Mouse (Mus musculus): Measurements from ENCODE around the gene Atxn2. TPM values are rescaled to one million over a fixed set of nuclear protein-coding genes. Genes with fewer than 3 reads are reported as not detected.

The Atxn2 gene
- total and polyA plus RNA-seq, 2 experiments, result 58.5 to 92.8 TPM

DNA sequence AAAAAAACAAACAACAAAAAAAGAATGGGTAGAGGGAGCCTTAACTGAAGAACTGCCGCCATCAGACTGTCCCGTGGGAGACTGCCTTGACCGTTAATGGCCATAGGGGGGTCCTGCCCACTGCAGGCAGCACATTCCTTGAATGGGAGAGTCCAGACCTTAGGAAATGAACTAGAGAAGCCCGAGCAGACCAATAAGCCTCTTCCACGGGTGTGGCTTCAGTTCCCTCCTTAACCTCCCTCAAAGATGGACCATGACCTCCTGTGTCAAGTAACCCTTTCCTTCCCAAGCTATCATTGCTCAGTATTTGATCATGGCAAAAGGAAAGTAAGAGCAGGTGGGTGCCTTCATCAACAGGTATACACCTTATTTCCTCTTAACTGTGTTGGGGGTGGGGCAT, 150.8 kb downstream of the Atxn2 start:
- H3K9ac ChIP-seq (ENCODE audit: low read depth, low read length), result no peak overlapping the region
- no peaks in the 10 kb centered on the region for H3K27me3 ChIP-seq (ENCODE audit: control insufficient read depth, insufficient read depth, low read length)
- no peak for DNase-seq (ENCODE audit: extremely low read depth, low read depth, low spot score)
- no peak overlapping the region for H3K4me3 ChIP-seq (ENCODE audit: insufficient read depth, low read depth, low read length)
- no peak overlapping the region for H3K27ac ChIP-seq (replicated peaks; ENCODE audit: insufficient read depth, low read depth, low read length)
- peaks cover 2% of the 10 kb centered on the region for H3K4me1 ChIP-seq (ENCODE audit: control insufficient read depth, insufficient read depth, low read length)
- H3K79me2 ChIP-seq (ENCODE audit: control insufficient read depth, insufficient read depth, low read length), result no peaks in the 10 kb centered on the region
- no peak for TF ChIP-seq POLR2A (IDR thresholded peaks at IDR 0.05; ENCODE audit: extremely low read depth, insufficient read depth, low read length)
- TF ChIP-seq CTCF (IDR thresholded peaks at IDR 0.05; ENCODE audit: low read depth, low read length), result no peak
- no peaks in the 10 kb centered on the region for H3K36me3 ChIP-seq (ENCODE audit: control insufficient read depth, insufficient read depth, low read length)
- 68% methylated on average over 5 of the region's 5 CpGs for WGBS

- Histone ChIP-seq H3K9ac (ENCODE audit: low read depth, low read length) (no peak overlapping the region), H3K36me3 (ENCODE audit: control insufficient read depth, insufficient read depth, low read length) (no peaks in the 10 kb centered on the region), H3K27me3 (ENCODE audit: control insufficient read depth, insufficient read depth, low read length) (no peaks in the 10 kb centered on the region), H3K4me3 (ENCODE audit: insufficient read depth, low read depth, low read length) (no peak overlapping the region), H3K4me1 (ENCODE audit: control insufficient read depth, insufficient read depth, low read length) (no peaks in the 10 kb centered on the region), H3K79me2 (ENCODE audit: control insufficient read depth, insufficient read depth, low read length) (no peaks in the 10 kb centered on the region), H3K27ac (replicated peaks; ENCODE audit: insufficient read depth, low read depth, low read length) (no peak overlapping the region)
- WGBS, result 56% methylated on average over 9 of the region's 11 CpGs
- DNase-seq (ENCODE audit: extremely low read depth, low read depth, low spot score), result no peak
- TF ChIP-seq CTCF (IDR thresholded peaks at IDR 0.05; ENCODE audit: low read depth, low read length) (no peak), POLR2A (IDR thresholded peaks at IDR 0.05; ENCODE audit: extremely low read depth, insufficient read depth, low read length) (no peak)
These were observed 153.2 kb downstream of the Atxn2 start for GRCm38 (mm10) chr5:121864330-121864729.

Other genes with a start within 250 kb of the Atxn2 start
- not detected in 2 replicates for gene Adam1b, start 207.9 kb upstream of the Atxn2 start, total RNA-seq (2014; rRNA removed)
- not detected in 2 replicates for gene Adam1b, start 207.9 kb upstream of the Atxn2 start, polyA plus RNA-seq (2012; rRNA removed)
- gene Adam1a, start 165.9 kb upstream of the Atxn2 start, total RNA-seq (2014; rRNA removed), result 2.5 and 2.8 TPM in 2 replicates
- 0.85 and 1.4 TPM in 2 replicates for gene Adam1a, start 165.9 kb upstream of the Atxn2 start, polyA plus RNA-seq (2012; rRNA removed)
- 0.09 TPM in 1 of 2 replicates, not detected in the other for gene Gm42878, start 165.9 kb upstream of the Atxn2 start, total RNA-seq (2014; rRNA removed)
- not detected in 2 replicates for gene Gm42878, start 165.9 kb upstream of the Atxn2 start, polyA plus RNA-seq (2012; rRNA removed)
- 39.0 and 40.1 TPM in 2 replicates for gene Mapkapk5, start 165.4 kb upstream of the Atxn2 start, total RNA-seq (2014; rRNA removed)
- gene Mapkapk5, start 165.4 kb upstream of the Atxn2 start, polyA plus RNA-seq (2012; rRNA removed), result 16.8 and 21.7 TPM in 2 replicates
- gene Aldh2, start 117.5 kb upstream of the Atxn2 start, total RNA-seq (2014; rRNA removed), result 1,488 and 1,502 TPM in 2 replicates
- 3,750 and 4,351 TPM in 2 replicates for gene Aldh2, start 117.5 kb upstream of the Atxn2 start, polyA plus RNA-seq (2012; rRNA removed)
- gene Acad12, start 92.4 kb upstream of the Atxn2 start, total RNA-seq (2014; rRNA removed), result 9.6 and 14.4 TPM in 2 replicates
- gene Acad12, start 92.4 kb upstream of the Atxn2 start, polyA plus RNA-seq (2012; rRNA removed), result 9.1 and 10.1 TPM in 2 replicates
- 19.6 and 23.5 TPM in 2 replicates for gene Acad10, start 50.8 kb upstream of the Atxn2 start, total RNA-seq (2014; rRNA removed)
- gene Acad10, start 50.8 kb upstream of the Atxn2 start, polyA plus RNA-seq (2012; rRNA removed), result 27.5 and 27.7 TPM in 2 replicates
- 95.5 and 112 TPM in 2 replicates for gene Brap, start 50.8 kb upstream of the Atxn2 start, total RNA-seq (2014; rRNA removed)
- gene Brap, start 50.8 kb upstream of the Atxn2 start, polyA plus RNA-seq (2012; rRNA removed), result 48.1 and 48.7 TPM in 2 replicates
- 7.0 and 8.7 TPM in 2 replicates for gene Sh2b3, start 126.3 kb downstream of the Atxn2 start, total RNA-seq (2014; rRNA removed)
- gene Sh2b3, start 126.3 kb downstream of the Atxn2 start, polyA plus RNA-seq (2012; rRNA removed), result 11.1 and 14.2 TPM in 2 replicates
- gene Pheta1, start 137.6 kb downstream of the Atxn2 start, total RNA-seq (2014; rRNA removed), result 7.1 and 7.4 TPM in 2 replicates
- gene Pheta1, start 137.6 kb downstream of the Atxn2 start, polyA plus RNA-seq (2012; rRNA removed), result 11.6 and 12.0 TPM in 2 replicates